In the genomic region with DNA sequence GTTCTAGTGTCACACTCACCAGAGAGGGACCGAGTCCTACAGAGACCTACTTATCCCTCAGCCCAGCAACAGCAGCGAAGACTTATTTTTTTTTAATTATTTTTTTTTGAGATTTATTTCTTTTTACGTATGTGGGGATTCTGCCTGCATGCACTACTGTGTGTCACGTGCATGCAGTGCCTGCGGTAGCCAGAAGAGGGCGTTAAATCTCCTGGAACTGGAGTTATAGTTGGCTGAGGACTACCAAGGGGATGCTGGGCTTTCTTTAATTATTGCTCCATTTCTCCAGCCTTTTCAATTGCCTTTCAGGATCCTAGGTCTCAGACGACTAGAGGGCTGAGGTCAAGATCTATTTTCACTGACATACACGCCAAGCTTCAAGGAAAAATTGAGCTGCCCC, we compare ENCODE assay signal across 9 mouse cellular contexts. TPM values are rescaled to one million over a fixed set of nuclear protein-coding genes. Genes with fewer than 3 reads are reported as not detected.
DNase-seq lines count a peak whose midpoint lies in the region.
"Had no signal": no experiment of that assay in that cellular context is flagged by ENCODE, and none has a peak within 500 bp of the region (broad histone marks: within the 10 kb centered on the region; RNA-seq: fewer than 3 reads in every experiment).

No protein-coding gene starts in this region.

- peak; percentile 50 to 56 for DNase-seq in cerebellum, adult 18-20 months
- DNase-seq in cerebellum, adult 11 months: no peak
- DNase-seq in layer of hippocampus, postnatal 10 days (ENCODE audit: low spot score in 2 of 2): peak; percentile 70 to 73
- DNase-seq in layer of hippocampus, adult 9-10 months (ENCODE audit: low spot score): no peak
- DNase-seq in CD4-positive helper T cell, adult 2 months (ENCODE audit: low read depth, low spot score): peak; percentile 56
- peak; percentile 55 for DNase-seq in embryo, embryonic 11 days
- DNase-seq in mesoderm, embryonic 11.5 days (ENCODE audit: low read depth, low spot score): peak; percentile 51
- no peak for DNase-seq in urinary bladder, postnatal 10 days (ENCODE audit: low spot score)

RNA-seq across cellular contexts. Expression of gene 1700029H14Rik, which starts 40.4 kb away (rescaled TPM):
- not detected for total RNA-seq in layer of hippocampus, postnatal 10 days (2021)
- total RNA-seq: gastrocnemius, postnatal 36 days had no signal

Comparison
In these comparisons a context has a peak if more than half of its experiments do, and no peak if none do; other contexts are left out.
1. DNase-seq: peak in cerebellum, adult 18-20 months (2 of 2), layer of hippocampus, postnatal 10 days (2 of 2), CD4-positive helper T cell, adult 2 months (single experiment), embryo, embryonic 11 days (single experiment) and mesoderm, embryonic 11.5 days (single experiment); none in cerebellum, adult 11 months (single experiment), layer of hippocampus, adult 9-10 months (single experiment) and urinary bladder, postnatal 10 days (single experiment).